Mouse (Mus musculus): ENCODE measurements at regions not wholly inside any gene's neighbourhood (a gene's known extent, or its start where the extent isn't known, plus 50 kb on each side); places are given as distances from the start of the nearest gene placed in this dataset.

GRCm38 (mm10) chr5:136628502-136628901 is 61.2 kb upstream of the Cux1 start:
- H3K4me3 ChIP-seq: no peak overlapping the region
- 89% methylated on average over 5 of the region's 5 CpGs for WGBS

GRCm38 (mm10) chr5:136632286-136632685 is 60.7 kb upstream of the Myl10 start:
- H3K36me3 ChIP-seq: no peaks in the 10 kb centered on the region
- H3K9me3 ChIP-seq: no peaks in the 10 kb centered on the region
- no peaks in the 10 kb centered on the region for H3K4me1 ChIP-seq
- peaks cover 4% of the 10 kb centered on the region; the same call in 1 of the 2 replicates for H3K27me3 ChIP-seq
- peak overlapping the region; percentile 7; the same call in 1 of the 2 replicates for H3K9ac ChIP-seq
- no peak overlapping the region for H3K27ac ChIP-seq
- no peak overlapping the region for H3K4me2 ChIP-seq (replicated peaks)
- WGBS: 84% methylated on average over 5 of the region's 5 CpGs
- H3K4me3 ChIP-seq: no peak overlapping the region
- ATAC-seq (ENCODE audit: insufficient number of reproducible peaks, insufficient read depth, low FRiP score, low TSS enrichment): no peak

More at GRCm38 (mm10) chr5:136628502-136628901, 61.2 kb upstream of the Cux1 start:
- no peak for ATAC-seq (ENCODE audit: insufficient number of reproducible peaks, insufficient read depth, low FRiP score, low TSS enrichment)
- H3K9ac ChIP-seq: no peak overlapping the region
- no peaks in the 10 kb centered on the region for H3K9me3 ChIP-seq
- H3K4me2 ChIP-seq (replicated peaks): no peak overlapping the region
- peaks cover 31% of the 10 kb centered on the region for H3K27me3 ChIP-seq
- H3K27ac ChIP-seq: no peak overlapping the region
- H3K4me1 ChIP-seq: no peaks in the 10 kb centered on the region
- H3K36me3 ChIP-seq: no peaks in the 10 kb centered on the region

GRCm38 (mm10) chr5:136633901-136634300 is 59.0 kb upstream of the Myl10 start:
- ATAC-seq (ENCODE audit: insufficient number of reproducible peaks, insufficient read depth, low FRiP score, low TSS enrichment): no peak
- Histone ChIP-seq H3K27ac (no peak overlapping the region), H3K4me2 (replicated peaks) (no peak overlapping the region), H3K9ac (no peak overlapping the region), H3K36me3 (no peaks in the 10 kb centered on the region), H3K9me3 (no peaks in the 10 kb centered on the region), H3K4me3 (no peak overlapping the region), H3K4me1 (no peaks in the 10 kb centered on the region), H3K27me3 (no peaks in the 10 kb centered on the region)
- 65% methylated on average over 6 of the region's 6 CpGs for WGBS

GRCm38 (mm10) chr5:136635119-136635518 is 57.8 kb upstream of the Myl10 start:
- no peak overlapping the region for H3K4me2 ChIP-seq (replicated peaks)
- H3K27me3 ChIP-seq: no peaks in the 10 kb centered on the region
- 66% methylated on average over 2 of the region's 2 CpGs for WGBS
- H3K4me3 ChIP-seq: no peak overlapping the region
- ATAC-seq (ENCODE audit: insufficient number of reproducible peaks, insufficient read depth, low FRiP score, low TSS enrichment): no peak
- H3K36me3 ChIP-seq: no peaks in the 10 kb centered on the region
- no peak overlapping the region for H3K27ac ChIP-seq
- H3K9ac ChIP-seq: no peak overlapping the region
- no peaks in the 10 kb centered on the region for H3K4me1 ChIP-seq
- H3K9me3 ChIP-seq: no peaks in the 10 kb centered on the region

GRCm38 (mm10) chr5:136636476-136636875 is 56.5 kb upstream of the Myl10 start:
- Histone ChIP-seq H3K36me3 (no peaks in the 10 kb centered on the region), H3K9me3 (no peaks in the 10 kb centered on the region), H3K4me2 (replicated peaks) (no peak overlapping the region), H3K4me3 (no peak overlapping the region), H3K4me1 (no peaks in the 10 kb centered on the region), H3K27me3 (no peaks in the 10 kb centered on the region), H3K9ac (no peak overlapping the region), H3K27ac (no peak overlapping the region)
- 58% methylated on average over 1 of the region's 1 CpGs for WGBS
- ATAC-seq (ENCODE audit: insufficient number of reproducible peaks, insufficient read depth, low FRiP score, low TSS enrichment): no peak

GRCm38 (mm10) chr5:136637872-136638271 is 55.1 kb upstream of the Myl10 start:
- no peak overlapping the region for H3K9ac ChIP-seq
- H3K36me3 ChIP-seq: no peaks in the 10 kb centered on the region
- no peak overlapping the region for H3K4me3 ChIP-seq
- no peaks in the 10 kb centered on the region for H3K4me1 ChIP-seq
- H3K9me3 ChIP-seq: no peaks in the 10 kb centered on the region
- H3K27me3 ChIP-seq: no peaks in the 10 kb centered on the region
- no peak for ATAC-seq (ENCODE audit: insufficient number of reproducible peaks, insufficient read depth, low FRiP score, low TSS enrichment)
- no peak overlapping the region for H3K4me2 ChIP-seq (replicated peaks)
- H3K27ac ChIP-seq: no peak overlapping the region
- 32% methylated on average over 11 of the region's 11 CpGs for WGBS

- 87% methylated on average over 5 of the region's 5 CpGs for WGBS
- no peak overlapping the region for H3K27ac ChIP-seq
- H3K9ac ChIP-seq: no peak overlapping the region
- H3K4me3 ChIP-seq: no peak overlapping the region
- H3K36me3 ChIP-seq: no peaks in the 10 kb centered on the region
- no peak for ATAC-seq (ENCODE audit: insufficient number of reproducible peaks, insufficient read depth, low FRiP score, low TSS enrichment)
- no peaks in the 10 kb centered on the region for H3K4me1 ChIP-seq
- H3K4me2 ChIP-seq (replicated peaks): no peak overlapping the region
- H3K27me3 ChIP-seq: no peaks in the 10 kb centered on the region
- H3K9me3 ChIP-seq: no peaks in the 10 kb centered on the region
These were observed 51.9 kb upstream of the Myl10 start for GRCm38 (mm10) chr5:136640871-136641619.

- H3K9ac ChIP-seq: no peak overlapping the region
- no peak overlapping the region for H3K27ac ChIP-seq
- no peak overlapping the region for H3K4me3 ChIP-seq
- no peaks in the 10 kb centered on the region for H3K9me3 ChIP-seq
- H3K27me3 ChIP-seq: no peaks in the 10 kb centered on the region
- WGBS: 73% methylated on average over 13 of the region's 13 CpGs
- no peak overlapping the region for H3K4me2 ChIP-seq (replicated peaks)
- H3K4me1 ChIP-seq: no peaks in the 10 kb centered on the region
- no peaks in the 10 kb centered on the region for H3K36me3 ChIP-seq
- no peak for ATAC-seq (ENCODE audit: insufficient number of reproducible peaks, insufficient read depth, low FRiP score, low TSS enrichment)
These were observed 50.7 kb upstream of the Myl10 start for GRCm38 (mm10) chr5:136642208-136642607.
